Mouse (Mus musculus): Measurements from ENCODE around the gene Gramd1b.

GRCm38 (mm10) chr9:40466782-40467181 lies 64.4 kb downstream of the Gramd1b start:
- TF ChIP-seq CTCF (IDR thresholded peaks at IDR 0.05; ENCODE audit: extremely low read depth, insufficient read depth, insufficient read length, insufficient replicate concordance), result no peak
- TF ChIP-seq POLR2A (IDR thresholded peaks at IDR 0.05; ENCODE audit: low read depth, low read length), result no peak
